Mouse (Mus musculus) left cerebral cortex, postnatal 4 days (tissue): ENCODE results near the gene Srpx2. TPM values are rescaled to one million over a fixed set of nuclear protein-coding genes. Genes with fewer than 3 reads are reported as not detected.

Experiments used
- DNase-seq: peaks from one replicate; pipeline ENCODE4 v3.0.0-alpha.2; 2022
- intact Hi-C: fragments of 180-260 bp; cut with DNase I; formaldehyde crosslinking; loops from one replicate; pipeline ENCODE4 v1.15.1; 2025
- total RNA-seq, 2 experiments: library from RNA; stranded (reverse); gene quantifications; 2 replicates each; pipeline ENCODE4 v1.2.3; 2021

The Srpx2 gene
- under 1 TPM; 0.50 to 0.84 TPM for total RNA-seq

- intact Hi-C loops, result no loop called here
- no peak for DNase-seq
Measured at GRCm38 (mm10) chrX:133908261-133908660, at the start of gene Srpx2. Srpx2 (plus strand) TSS chrX:133908426.

- no peak for DNase-seq
- intact Hi-C loops, result no loop called here
Measured at GRCm38 (mm10) chrX:133869743-133870142, 38.5 kb upstream of the Srpx2 start.

- DNase-seq, result no peak
- intact Hi-C loops, result no loop called here
Measured at GRCm38 (mm10) chrX:133887308-133887707, 20.9 kb upstream of the Srpx2 start.

GRCm38 (mm10) chrX:133888111-133888510 is 20.1 kb upstream of the Srpx2 start:
- intact Hi-C loops, result no loop called here
- no peak for DNase-seq

- intact Hi-C loops, result no loop called here
- peak; percentile 85 for DNase-seq
Measured at GRCm38 (mm10) chrX:133898014-133898542, 10.1 kb upstream of the Srpx2 start, which contains the start of gene Tspan6. Tspan6 (minus strand) TSS chrX:133898429.

- intact Hi-C loops, result no loop called here
- DNase-seq, result no peak
Measured at GRCm38 (mm10) chrX:133911397-133912103, 3.3 kb downstream of the Srpx2 start.

- no peak for DNase-seq
- intact Hi-C loops, result no loop called here
Measured at GRCm38 (mm10) chrX:133913006-133913405, 4.8 kb downstream of the Srpx2 start.

- intact Hi-C loops, result no loop called here
- no peak for DNase-seq
Measured at GRCm38 (mm10) chrX:133914219-133914618, 6.0 kb downstream of the Srpx2 start.

GRCm38 (mm10) chrX:133921187-133921586 is 13.0 kb downstream of the Srpx2 start:
- no peak for DNase-seq
- intact Hi-C loops, result no loop called here

- DNase-seq, result no peak
- intact Hi-C loops, result no loop called here
Measured at GRCm38 (mm10) chrX:133926760-133927159, 18.5 kb downstream of the Srpx2 start.

- intact Hi-C loops, result no loop called here
- DNase-seq, result peak; percentile 2
Measured at GRCm38 (mm10) chrX:133931302-133932013, 23.2 kb downstream of the Srpx2 start.

GRCm38 (mm10) chrX:133936605-133937225 is 28.5 kb downstream of the Srpx2 start:
- intact Hi-C loops, result no loop called here

GRCm38 (mm10) chrX:133939561-133939960 is 31.3 kb downstream of the Srpx2 start:
- intact Hi-C loops, result no loop called here
- no peak for DNase-seq

More at GRCm38 (mm10) chrX:133936605-133937225, 28.5 kb downstream of the Srpx2 start:
- DNase-seq, result no peak

- DNase-seq, result peak; percentile 27
- intact Hi-C loops, result loop anchor here (2.0 kb wide), 1 partner anchor 71 kb away; no protein-coding TSS in a partner anchor
Measured at GRCm38 (mm10) chrX:133947427-133947826, 39.2 kb downstream of the Srpx2 start.

GRCm38 (mm10) chrX:133954661-133955060 is 46.4 kb downstream of the Srpx2 start:
- DNase-seq, result no peak
- intact Hi-C loops, result no loop called here

- intact Hi-C loops, result no loop called here
- DNase-seq, result no peak
Measured at GRCm38 (mm10) chrX:133960617-133961016, 52.4 kb downstream of the Srpx2 start.

GRCm38 (mm10) chrX:133964615-133965014 is 56.4 kb downstream of the Srpx2 start:
- intact Hi-C loops, result no loop called here
- no peak for DNase-seq

- DNase-seq, result peak; percentile 3
- intact Hi-C loops, result no loop called here
Measured at GRCm38 (mm10) chrX:133981231-133982002, 73.2 kb downstream of the Srpx2 start, which contains the start of gene Sytl4. Sytl4 (minus strand) TSS chrX:133981812.
